Comparison of ENCODE assay signal across 1 mouse cellular context in genomic region chr4:134447966-134448365, GRCm38 (mm10).
TF ChIP-seq lines count a peak whose summit lies in the region.

No protein-coding gene starts in this region.

TF ChIP-seq in ES-E14, 5 proteins besides CTCF, POLR2A, EP300 and RAD21:
- no peak for TF ChIP-seq CHD2 (IDR thresholded peaks at IDR 0.05; ENCODE audit: low read depth, low read length)
- TF ChIP-seq ZC3H11A (IDR thresholded peaks at IDR 0.05; ENCODE audit: borderline replicate concordance, low read depth, low read length): no peak
- TF ChIP-seq ZNF384 (IDR thresholded peaks at IDR 0.05; ENCODE audit: low read depth, low read length): no peak
- TF ChIP-seq HCFC1 (IDR thresholded peaks at IDR 0.05; ENCODE audit: borderline replicate concordance, insufficient read depth, low read length): no peak
- TF ChIP-seq MAFK (IDR thresholded peaks at IDR 0.05; ENCODE audit: insufficient read depth, low read depth, low read length): no peak
